Mouse (Mus musculus): ENCODE measurements around the gene Rbm20.

The Rbm20 gene

DNA sequence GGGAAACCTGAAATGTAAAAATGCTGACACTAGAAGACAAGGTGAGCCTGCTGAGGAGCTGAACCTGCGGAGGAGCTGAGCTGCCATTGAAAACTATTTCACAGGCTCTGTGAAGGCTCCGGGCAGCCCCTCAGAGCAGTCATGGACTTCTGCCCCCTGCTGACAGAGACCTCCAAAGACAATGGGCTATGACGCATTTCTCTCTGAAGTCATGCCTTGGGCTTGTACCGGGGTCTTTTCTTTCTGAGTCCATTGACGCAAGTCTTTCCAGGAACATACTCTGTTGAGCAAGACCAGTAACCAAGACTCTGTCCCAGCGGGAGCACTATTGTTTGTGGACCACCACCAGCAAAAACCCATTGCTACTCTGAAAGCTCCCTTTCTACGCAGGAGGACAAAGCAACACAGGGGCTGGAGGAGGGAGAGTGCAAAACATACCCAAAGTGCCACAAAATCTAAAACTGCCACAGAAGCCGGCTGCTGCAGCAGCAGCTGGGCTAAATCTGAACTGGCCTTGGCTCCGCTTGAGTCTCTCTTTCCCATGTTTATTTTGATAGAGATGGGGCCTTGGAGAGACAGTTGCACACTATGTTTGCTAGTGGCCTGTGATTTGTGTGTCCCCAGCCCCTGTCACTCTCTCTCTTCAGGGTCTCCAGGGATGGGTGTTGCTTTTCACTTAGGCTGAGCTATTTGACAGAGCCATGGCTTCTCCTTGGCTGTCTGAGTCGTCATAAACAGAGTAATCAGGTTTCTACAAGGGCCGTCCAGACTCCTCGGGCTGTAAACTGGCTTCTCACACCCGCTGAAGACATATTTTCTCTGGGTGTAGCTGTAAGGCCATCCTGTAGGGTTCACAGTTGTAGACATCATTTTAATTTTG, 144.4 kb downstream of the Rbm20 start:
- no peak for DNase-seq

DNA sequence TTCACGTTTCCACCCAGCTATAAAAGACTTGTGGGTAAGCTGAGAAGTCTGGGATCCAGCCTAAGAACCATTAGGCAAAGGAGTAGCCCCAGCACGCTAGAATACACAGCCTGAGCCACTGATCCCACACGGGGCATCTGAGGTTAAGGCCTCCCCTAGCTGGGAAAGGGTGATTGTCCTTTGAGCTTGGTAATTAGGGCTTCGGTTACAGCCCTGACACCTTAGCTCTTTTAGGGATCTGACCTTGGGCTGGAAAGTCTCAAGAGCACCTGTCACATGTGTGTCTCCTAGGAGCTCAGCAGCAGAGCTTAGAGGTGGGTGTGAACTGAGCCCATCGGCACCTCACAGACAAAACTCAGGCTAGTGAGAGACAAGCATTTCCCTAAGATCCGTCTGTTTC, 146.7 kb downstream of the Rbm20 start:
- no peak for DNase-seq

DNA sequence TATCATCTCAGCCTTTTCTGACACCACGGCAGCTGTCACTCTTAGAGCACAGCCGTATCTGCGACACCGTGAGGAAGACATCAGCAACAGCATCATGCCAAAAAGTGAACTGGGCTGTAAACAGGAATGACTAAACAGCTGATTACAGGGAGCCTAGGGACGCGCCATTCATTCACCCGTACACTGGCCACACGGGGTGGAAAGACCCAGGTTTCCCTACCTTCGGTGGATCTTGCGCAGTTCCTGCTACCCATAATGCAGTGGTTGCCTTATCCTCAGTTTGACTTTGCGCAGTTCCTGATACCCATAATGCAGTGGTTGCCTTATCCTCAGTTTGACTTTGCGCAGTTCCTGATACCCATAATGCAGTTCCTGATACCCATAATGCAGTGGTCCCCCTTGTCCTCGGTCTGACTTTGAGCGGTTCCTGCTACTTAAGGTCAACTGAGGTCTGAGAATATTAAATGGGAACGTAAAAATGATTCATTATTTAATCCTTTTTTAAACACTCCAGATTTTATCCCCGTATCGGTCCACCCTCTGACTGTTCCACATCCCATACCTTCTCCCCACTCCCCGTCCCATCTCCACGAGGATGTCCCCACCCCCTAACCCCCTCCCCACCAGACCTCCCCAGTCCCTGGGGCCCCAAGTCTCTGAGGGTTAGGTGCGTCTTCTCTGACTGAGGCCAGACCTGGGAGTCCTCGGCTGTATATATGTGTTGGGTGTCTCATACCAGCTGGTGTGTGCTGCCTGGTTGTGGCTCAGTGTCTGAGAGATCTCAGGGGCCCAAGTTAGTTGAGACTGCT, 148.0 kb downstream of the Rbm20 start:
- peak; percentile 41 to 75 for DNase-seq

DNA sequence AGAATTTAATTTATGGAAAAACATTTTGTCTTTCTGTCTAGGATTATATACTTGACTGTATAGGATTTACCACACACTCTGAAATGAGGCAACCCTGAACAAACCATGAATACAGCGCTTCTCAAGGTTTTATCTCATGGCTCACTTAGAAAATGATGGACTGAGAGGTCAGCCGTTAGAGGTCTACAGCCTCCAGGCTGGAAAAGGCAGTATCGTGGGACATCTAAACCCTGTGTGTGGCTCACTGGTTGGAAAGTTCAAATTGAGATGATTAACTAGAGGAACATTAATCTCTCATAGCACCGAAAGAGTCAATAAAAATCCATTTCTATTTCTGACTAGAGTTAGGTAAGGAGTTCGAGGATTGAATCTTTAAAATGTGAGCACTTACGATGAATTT, 152.9 kb downstream of the Rbm20 start:
- no peak for DNase-seq

DNA sequence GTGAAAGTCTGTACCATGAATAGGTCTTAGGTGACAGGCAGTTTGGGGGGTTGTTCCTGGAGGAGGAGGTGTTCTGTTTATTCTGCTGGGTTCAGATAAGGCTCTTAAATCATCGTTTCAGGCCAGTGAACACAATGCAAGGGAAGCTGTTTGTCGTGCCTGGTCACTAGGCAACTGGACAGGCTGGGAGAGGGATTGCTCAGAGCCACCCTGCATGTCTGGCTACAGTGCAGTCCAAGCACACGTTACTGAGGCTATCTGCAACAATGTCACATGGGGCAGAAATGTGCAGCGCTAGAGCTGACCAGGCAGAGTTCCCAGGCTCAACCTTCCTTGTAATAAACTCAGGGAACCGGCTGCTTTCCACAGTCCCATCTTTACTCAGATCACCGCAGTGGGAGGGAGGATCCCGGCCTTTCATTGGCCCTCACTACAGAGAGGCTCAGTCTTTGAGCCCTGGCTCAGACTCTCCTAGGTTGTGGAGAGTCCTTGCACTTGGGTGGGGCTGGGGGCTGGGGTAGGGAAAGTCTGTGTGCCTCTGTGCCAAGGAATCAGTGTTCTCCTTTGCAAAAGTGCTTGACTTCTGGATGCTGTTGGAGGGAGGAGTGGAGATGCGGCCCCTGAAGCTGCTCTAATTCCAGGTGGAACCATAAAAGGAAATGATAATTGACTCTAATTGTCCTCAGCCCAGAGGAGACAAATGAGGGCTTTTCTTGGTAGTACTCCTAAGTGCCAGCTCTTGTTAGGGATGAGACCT, 153.5 kb downstream of the Rbm20 start:
- DNase-seq = no peak

DNA sequence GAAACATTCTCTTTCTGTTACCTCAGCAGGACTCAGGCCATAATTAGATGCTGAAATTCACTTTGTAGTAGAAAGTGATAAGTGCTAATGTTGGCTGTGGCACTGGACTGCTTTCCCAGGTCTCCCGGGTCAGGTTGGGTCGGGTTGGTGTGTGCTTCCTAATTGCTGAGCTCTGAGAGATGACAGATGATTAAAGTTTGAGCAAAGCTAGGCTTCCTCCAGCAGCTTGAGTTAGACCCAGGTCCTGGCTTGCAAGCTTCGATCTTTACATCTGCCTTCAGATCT, 154.0 kb downstream of the Rbm20 start:
- no peak for DNase-seq

DNA sequence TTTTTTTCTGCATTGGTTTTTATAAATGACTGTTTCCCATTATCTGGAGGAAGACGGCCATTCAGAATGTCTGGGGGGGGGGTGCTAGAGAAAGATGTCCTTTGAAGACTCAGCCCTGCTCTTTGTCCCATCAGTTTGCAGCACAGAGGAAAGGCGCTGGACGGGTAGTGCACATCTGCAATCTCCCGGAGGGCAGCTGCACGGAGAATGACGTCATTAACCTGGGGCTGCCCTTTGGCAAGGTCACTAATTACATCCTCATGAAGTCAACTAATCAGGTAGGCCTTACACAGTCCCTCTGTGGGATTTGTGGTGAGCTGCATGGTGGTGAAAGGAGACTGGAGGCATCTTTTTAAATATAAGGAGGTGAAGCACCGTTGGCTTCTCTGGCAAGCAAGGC, 155.4 kb downstream of the Rbm20 start:
- DNase-seq = no peak

DNA sequence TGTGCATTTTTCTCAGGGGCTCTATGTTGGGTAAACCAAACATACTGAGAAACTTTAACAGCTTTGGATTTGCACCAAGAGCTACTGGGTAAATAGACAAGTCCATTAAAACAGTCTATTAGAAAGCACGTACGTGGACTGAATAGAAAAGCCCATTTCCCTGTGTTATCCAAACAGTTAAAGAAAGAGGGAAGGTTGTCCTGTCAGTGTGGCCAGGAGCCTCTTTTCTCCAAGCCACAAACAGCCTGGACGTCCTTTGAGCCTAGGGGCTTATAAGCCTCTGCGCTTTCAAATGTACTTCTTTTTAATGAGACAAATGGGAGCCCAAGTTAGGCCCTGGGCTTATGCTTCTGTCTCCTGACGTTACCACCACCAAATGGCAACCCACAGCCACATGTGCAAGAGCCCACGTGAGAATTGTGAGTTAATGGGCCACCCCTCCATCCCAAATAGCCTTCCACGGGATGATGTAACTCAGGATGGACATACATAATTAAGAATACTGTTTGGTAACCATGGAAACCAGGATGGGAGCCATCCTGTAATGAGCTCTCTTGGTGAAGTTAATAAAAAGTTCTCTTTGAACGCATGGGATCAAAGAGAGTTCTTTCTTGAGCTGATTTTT, 156.8 kb downstream of the Rbm20 start:
- no peak for DNase-seq

DNA sequence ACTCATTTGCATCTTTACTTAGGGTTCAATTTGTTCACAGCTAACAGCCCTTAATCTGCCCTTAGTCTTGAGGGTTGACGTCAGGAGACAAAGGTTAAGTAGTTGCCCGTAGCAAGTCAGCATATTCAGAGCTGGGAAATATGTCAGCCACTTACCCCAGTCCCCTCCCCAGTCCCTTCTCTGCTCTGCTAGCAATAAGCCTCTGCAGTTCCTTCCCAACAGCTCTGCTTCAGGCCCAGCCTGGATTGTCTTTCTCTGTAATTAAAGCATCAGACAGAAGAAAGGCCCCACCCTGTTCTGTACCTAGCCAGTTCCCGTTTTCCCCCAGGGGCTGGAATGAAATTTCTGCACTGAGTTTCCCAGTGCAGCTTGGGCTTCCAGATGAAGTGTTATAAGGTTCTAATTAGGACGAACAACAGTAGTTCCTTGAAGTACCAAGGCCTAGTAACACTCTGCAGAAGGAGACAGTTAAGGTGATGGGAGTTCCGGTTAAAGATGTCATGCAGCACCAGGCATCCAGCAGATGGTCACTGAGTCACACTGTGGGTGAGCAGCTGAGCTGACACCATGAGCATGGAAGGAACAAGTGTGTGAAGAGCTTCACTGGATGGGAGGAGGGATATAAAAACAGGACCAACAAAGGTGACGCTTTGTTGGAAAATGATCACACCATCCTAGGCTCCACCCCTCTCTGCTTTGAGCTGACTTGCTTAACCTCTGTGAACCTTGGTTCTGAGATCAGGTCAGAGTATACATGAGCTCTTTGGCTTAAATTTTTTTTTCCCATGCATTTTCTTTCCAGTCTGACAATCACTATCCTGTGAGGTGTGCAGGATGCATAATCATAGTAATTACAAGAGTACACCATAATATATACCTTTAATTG, 159.7 kb downstream of the Rbm20 start:
- DNase-seq = no peak

DNA sequence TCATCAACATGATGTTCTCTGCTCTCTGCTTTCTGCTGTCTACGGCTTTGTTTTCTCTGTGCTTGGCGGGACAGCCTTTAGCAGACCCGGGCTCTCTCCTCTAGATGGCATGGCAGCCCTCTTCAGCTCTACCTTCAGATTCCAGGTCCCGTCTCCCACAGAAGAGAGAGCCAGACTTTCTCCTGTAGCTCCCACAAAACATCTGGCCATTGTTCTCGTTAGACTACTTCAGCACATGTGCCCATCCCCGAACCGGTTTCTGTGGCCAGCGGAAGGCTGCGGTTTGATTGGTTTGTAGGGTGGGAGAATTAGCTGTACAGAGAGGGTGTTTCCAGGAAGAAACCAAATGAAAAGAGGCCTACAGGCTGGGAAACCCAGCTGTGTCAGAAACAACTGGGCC, 161.7 kb downstream of the Rbm20 start:
- no peak for DNase-seq

DNA sequence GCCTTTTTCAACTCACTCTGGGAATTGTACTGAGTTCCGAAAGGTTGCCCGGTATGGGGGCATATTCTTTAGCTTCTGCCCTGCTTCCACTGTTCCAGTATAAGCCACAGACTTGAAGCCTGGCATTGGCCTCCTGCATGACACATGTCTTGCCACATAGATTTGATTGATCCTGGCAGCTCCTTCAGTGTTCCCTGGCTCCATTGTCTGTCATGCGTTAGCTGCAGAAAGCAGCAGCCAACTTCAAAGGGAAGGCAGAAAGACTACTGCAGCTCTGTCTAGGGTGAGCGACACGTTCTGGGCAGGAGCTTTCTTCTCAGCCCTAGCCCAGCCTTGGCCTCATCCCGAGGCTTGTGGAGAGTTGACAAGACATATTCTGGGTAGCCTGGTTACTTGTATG, 162.7 kb downstream of the Rbm20 start:
- no peak for DNase-seq

DNA sequence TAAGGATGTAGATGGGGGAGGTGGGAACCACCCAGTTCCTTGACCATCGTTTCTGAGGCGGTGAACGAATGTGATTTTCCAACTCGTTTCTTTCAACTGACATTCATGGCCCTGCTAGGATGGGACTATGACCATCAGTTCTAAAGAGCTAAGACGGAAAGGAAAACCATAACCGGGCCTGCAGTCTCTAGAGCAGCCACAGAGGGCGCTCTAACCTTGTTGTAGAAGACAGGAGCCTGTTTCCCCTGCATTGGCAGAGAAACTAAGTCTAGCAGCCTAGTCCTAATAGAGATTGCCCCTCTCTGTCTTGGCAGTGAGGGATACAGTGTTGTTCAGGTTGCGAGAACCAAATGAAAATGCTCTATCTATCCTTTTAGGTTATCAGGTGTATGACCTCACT, 164.8 kb downstream of the Rbm20 start:
- peak; percentile 40 to 45 for DNase-seq

DNA sequence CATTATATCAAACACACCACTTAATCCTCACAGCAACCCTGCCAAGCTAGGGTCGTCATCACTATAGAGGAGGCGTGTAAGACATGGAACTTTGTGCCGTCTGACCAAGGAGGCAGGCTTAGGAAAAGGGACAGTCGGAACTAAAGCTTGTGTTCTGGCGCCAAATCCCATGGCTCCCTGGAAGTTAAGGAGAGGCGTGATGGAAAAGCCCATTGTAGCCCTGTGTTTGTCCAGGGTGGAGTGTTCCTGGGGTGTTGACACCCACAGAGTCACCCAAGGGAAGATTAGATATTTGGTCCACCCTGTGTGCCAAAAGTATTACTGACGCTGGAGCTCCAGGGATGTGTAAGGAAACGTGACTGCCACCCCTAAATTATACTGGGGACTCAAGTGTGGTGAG, 166.9 kb downstream of the Rbm20 start:
- no peak for DNase-seq

DNA sequence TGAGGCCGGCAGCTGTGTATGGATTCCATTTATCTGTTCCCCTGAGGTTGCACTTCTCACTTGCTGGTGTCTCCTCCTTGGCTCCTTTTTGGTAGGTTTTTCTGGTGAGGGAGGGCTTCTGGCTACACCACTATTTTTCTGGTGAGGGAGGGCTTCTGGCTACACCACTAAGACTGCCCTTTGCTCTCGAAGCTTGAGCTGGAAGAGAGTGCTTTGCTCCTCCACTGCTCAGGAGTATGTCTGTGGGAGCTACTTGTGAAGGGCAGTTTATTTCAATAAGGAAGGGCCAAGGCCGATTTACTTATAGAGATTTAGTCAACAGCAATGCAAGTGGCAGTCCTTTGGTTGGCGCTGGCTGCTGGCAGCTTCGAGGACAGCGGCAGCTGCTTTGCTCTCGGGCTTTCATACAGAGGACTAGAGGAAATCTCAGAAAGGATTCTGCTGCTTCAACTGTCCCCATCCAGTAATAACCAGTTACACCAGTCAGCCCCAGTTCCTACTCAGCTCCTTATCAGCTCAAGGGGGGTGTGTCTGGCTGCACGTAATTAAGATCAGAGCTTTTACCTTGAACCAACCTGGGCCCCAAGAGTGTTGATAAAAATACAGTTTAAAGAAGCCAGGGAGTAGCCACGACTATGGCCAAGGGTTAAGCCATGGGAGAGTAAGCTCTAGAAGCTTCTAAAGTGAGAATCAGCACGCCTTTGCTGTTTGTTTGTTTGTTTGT, 171.3 kb downstream of the Rbm20 start:
- no peak for DNase-seq

DNA sequence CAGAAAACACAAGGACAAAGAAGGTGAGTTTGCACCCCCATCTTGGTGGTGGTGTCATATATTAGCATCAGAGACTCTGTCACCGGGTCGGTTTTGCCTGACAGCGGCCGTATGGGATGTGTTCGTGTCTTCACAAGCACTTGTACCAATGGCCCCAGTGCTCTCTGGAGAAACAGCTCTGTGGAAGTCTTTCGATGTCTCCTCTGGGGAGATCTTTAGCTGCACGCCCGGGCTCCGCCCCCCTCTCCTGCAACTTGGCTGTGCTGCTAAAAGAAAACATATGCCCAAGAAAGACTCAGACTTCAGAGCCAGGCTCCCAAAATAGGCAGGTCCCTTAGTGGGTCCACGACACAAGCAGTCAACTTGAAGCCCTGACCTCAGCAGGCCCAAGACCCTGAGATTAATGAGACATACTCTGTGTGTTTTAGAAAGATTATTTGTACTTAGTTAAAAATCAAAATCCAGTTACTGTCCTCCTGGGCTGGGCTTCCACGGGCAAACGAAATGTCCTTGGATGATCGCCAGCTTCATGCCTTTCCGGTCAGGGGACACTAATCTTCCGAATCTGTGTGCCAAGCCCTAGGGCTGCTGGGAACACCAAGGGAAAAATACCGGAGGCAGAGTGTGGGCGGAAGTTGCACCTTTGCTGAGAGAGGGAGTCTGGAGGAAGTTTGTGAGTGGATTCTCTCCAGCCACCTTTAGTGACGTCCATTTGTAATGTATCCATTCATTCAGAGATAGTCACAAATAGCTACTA, 173.2 kb downstream of the Rbm20 start:
- peak; percentile 58 to 69 for DNase-seq

DNA sequence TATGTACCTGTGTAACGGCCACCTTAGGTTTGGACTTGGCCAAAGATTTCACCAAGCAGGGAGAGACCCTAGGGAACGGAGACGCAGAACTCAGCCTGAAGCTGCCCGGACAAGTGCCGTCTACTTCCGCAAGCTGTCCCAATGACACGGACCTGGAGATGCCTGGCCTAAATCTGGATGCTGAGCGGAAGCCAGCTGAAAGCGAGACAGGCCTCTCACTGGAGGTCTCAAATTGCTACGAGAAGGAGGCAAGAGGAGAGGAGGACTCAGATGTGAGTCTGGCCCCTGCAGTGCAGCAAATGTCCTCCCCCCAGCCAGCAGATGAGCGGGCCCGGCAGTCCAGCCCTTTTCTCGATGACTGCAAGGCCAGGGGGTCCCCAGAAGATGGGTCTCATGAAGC, 174.2 kb downstream of the Rbm20 start:
- DNase-seq = peak; percentile 12 to 24

DNA sequence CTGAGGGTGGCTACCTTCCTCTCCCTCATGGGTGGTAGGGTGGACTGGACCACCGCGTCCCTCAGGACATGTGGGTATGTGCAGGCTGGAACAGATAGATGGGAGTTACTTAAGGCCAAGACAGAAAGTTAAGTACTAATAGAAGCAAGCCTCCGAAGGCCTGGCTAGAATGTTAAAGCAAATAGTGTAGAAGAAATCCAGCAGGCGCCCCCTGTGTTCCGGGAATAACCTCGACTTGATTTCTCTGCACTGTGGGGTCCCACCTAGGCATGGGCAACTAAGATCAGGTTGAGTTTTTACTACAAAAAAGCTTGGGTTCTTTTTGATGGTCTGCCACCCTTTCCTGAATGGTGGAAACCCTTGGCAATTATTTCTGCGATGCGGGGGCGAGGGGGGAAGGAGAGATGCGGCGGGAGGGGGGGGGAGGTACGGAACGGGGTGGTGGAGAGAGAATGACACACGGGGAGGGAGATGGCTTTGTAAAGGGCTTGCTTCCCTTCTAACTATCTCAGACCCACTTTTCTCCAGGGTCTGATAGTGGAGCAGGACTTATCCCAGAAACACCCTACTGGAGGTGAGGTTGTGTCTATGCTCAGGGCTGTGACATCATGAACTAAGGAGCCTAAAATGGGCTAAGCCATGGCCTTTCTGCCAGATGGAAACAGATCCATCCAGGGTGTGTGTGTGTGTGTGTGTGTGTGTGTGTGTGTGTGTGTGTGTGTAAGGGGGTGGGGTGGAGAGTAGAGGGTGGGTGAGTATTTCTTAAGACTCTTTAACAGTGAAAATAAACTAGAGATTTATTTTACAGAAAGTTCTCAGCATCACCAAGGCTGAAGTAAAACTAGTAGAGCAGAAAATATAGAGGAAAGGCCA, 175.0 kb downstream of the Rbm20 start:
- DNase-seq = peak in 1 of 2 experiments; percentile 25

DNA sequence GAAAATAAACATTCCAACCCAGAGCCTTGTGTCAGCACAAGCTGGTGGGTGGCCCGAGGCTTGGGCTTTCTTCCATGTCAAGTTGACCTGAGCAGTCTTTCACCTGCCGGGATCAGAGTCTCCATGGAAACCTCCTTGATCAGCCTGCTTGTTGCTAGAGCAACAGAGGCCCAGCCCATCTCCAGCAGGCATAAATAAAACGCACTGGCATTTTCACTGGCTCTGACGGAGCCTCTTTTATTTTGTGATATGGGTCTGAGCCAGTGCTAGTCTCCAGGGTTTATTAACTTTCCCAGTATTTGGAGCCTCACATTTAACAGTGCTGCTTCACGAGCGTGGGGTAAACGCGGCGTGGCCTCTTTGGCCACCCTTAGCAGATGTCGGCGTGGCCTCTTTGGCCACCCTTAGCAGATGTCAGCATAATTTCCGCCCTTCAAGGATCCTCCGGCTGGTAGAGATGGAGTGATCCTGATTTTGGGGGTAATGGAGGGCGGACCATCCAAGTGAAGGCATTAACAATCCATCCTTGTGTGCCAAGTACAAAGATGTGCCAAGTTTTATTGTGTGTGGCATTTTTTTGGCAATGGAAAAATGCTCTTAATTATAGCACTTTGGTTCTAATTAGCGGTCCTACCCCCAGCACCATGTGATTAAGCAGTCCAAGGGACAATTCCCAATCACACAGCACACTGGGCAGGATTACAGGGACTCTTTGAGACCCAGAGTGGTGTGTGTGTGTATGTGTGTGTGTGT, 175.8 kb downstream of the Rbm20 start:
- peak; percentile 71 for DNase-seq

DNA sequence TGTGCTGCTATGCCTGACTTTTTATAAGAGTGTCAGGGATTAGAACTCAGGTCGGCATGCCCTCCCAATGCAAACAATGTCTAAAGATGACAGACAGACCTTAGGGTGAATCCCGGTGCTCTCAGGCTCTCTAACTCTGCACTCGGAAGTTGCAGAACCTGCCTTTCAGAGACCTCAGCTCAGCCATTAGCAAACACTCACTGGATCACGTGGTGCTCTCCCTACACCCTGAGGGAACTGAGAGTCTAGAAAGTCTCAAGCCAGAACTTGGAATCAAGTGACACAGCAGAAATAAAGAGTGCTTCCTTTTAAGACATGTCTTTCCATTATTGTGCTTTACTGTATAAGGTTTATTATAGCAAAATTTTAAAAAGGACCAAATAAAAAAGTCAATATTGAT, 177.9 kb downstream of the Rbm20 start:
- no peak for DNase-seq

All from cerebellum, postnatal 36 days (tissue).